Mouse (Mus musculus): ENCODE measurements around the gene Fer.

The Fer gene

DNA sequence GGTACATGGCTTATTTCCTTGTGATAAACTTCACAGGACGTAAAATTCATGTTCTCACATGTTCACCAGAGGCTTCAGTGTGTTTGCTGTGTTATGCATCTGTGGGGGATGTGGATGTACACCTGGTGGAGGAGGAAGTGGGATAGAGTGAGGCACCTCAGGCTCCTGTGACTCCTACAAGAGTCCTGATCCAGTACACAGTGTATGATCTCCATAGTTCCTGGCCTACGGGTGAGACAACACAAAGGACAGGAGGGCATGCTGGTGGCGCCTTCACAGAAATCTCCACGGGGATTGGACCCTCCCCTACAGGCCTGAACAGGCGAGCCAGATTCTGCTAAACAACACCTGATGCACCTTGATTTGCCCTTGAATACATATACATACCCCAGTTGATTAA lies 111.4 kb downstream of the Fer start:
- DNase-seq (ENCODE audit: low spot score in 2 of 2), result no peak

DNA sequence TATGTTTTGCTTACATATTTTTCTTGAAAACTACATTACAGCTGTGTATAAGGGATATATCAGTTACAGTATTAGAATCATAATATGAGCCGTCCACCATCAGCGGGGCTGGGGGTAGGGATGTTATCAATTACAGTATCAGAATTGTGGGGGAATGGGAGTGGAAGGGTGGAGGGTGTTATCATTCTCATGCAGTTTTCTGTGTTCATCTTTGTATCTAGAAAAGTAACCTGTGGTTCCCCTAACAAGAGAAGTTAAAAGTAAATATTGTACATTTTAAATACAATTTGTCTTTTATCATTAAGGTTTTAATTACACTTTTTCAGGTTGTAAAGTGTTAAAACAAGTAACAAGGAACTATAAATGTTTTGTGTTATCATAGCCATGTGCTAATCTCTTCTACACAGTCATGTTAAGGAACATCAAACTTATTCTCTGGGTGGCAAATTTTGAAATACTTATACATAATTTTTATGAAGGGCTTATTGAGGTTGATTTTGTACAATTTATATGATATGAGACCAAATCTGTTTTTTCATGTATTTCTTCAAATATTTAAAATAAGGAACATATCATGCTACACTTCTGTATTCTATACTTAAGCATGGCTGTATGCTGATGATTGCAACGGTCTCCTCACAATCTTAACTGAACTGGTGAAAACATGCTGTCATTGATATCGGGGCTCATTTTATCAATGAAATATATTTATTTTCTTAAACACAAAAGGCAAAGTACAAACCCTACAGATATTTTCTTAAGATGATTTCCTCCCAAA lies 116.1 kb downstream of the Fer start:
- DNase-seq (ENCODE audit: low spot score in 2 of 2), result no peak

GRCm38 (mm10) chr17:63980167-63980566 lies 117.3 kb downstream of the Fer start:
- no peak for DNase-seq (ENCODE audit: low spot score in 2 of 2)

- DNase-seq (ENCODE audit: low spot score in 2 of 2), result no peak
These were observed 125.8 kb downstream of the Fer start for GRCm38 (mm10) chr17:63988710-63989109.

DNA sequence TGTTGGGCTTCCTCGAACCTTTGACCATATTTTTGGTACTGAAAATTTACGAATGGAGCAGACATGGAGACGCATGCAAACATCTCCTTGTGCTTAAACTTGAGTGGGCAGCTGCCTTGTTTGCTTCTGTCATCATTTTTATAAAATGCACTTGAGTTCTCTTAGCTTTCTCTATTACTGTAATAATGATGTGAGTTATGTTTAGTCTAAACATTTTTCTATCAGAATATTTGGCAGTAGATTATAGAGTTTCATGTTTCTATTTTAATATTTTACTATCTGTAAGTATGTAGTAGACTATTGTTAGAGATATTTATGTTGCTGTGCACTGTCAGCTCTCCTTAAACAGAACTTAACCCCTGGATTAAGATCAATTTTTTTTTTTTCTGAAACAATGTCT lies 128.3 kb downstream of the Fer start:
- DNase-seq (ENCODE audit: low spot score in 2 of 2), result no peak

GRCm38 (mm10) chr17:63995921-63996320 lies 133.1 kb downstream of the Fer start:
- no peak for DNase-seq (ENCODE audit: low spot score in 2 of 2)

DNA sequence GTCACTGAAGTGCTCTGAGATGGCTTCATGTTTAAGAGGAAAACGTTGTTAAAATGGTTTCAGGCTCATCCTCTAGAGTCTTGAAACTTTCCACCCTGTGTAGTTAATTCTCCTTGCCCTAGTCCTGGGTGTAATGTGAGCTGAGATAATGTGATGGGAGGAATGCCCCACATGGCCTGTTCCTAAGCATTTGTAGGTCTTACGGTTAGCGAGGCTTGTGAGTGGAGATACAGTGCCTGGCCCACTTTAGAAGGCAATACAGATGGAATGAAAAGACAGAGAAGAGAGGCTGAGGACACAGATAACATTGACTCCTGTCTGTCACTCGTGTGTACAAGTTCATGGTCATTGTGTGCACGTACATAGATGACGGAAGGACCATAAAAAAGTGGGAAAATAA lies 134.8 kb downstream of the Fer start:
- DNase-seq (ENCODE audit: low spot score in 2 of 2), result no peak

DNA sequence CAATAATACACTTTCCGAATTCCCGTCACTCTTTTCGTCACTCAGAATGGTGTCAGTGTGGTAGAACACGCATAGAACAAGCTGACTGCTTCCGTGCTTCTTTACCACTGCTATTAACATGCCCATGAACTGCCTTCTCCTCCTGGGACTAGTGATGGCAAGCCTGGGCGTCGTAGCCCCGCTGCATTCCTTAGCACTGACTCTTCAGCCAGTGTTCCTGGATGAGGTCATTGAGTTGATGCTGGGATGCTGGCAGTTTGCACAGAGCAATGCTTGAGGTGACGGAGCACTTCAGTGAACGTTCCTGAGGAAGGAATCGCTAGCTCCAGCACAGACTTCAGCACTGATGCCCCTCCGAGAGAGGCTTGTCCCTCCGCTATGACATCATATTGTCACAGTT lies 140.6 kb downstream of the Fer start:
- DNase-seq (ENCODE audit: low spot score in 2 of 2), result no peak

DNA sequence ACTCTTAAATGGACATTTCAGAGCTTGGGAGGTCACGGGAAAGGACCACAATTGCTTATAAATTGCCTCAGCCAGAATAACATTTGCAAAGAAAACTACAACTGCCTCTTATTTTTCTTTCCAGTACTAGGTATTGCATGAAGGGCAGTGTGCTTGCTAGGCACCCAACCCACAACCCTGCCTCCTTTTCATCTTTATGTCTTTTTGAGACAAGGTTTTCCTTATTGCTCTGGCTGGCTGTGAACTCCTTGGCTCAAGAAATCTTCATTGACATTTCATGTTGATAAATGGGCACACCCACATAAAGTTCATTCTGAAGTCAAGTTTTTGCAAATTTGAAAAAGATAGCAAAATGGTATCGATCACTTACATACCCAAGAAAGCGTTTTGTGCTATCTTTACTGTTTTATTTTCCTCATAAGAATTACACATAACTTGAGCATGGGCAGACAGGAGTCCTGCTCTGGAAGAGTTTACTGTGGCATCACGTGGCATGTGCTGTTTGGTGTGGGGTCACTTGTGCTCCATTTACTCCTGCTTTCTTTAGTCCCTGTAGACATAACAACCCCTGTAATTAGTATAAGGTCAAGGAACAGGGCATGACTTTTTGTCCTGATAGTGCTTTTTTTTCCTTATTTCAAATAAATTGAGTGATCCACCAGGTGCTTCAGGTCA lies 142.8 kb downstream of the Fer start:
- no peak for DNase-seq (ENCODE audit: low spot score in 2 of 2)

GRCm38 (mm10) chr17:64016606-64017005 lies 153.7 kb downstream of the Fer start:
- no peak for DNase-seq (ENCODE audit: low spot score in 2 of 2)

- no peak for DNase-seq (ENCODE audit: low spot score in 2 of 2)
These were observed 155.4 kb downstream of the Fer start for GRCm38 (mm10) chr17:64018240-64018639.

- DNase-seq (ENCODE audit: low spot score in 2 of 2), result no peak
These were observed 156.0 kb downstream of the Fer start for GRCm38 (mm10) chr17:64018870-64019269.

DNA sequence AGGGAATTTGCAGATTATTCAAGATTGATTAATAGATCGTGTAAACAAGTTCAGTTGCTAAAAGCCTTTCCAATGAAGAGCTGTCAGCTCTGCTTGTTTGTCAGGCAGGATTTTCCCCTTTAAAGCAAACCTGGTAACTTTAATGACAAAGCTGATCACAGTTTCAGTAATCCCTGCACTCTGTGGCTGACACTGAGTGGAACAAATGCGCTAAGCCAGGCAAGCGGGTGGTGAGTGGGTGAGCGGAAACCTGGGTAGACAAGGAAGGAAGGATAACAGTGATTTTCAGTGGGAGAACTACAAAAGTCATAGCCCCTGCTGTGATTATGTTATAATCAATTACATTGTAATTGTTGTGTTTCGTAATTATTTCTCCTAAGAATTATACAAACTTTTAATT lies 156.8 kb downstream of the Fer start:
- no peak for DNase-seq (ENCODE audit: low spot score in 2 of 2)

- no peak for DNase-seq (ENCODE audit: low spot score in 2 of 2)
These were observed 163.6 kb downstream of the Fer start for GRCm38 (mm10) chr17:64026485-64026884.

- DNase-seq (ENCODE audit: low spot score in 2 of 2), result no peak
These were observed 178.9 kb downstream of the Fer start for GRCm38 (mm10) chr17:64041771-64042170.

- DNase-seq (ENCODE audit: low spot score in 2 of 2), result no peak
These were observed 182.5 kb downstream of the Fer start for GRCm38 (mm10) chr17:64045326-64045725.

DNA sequence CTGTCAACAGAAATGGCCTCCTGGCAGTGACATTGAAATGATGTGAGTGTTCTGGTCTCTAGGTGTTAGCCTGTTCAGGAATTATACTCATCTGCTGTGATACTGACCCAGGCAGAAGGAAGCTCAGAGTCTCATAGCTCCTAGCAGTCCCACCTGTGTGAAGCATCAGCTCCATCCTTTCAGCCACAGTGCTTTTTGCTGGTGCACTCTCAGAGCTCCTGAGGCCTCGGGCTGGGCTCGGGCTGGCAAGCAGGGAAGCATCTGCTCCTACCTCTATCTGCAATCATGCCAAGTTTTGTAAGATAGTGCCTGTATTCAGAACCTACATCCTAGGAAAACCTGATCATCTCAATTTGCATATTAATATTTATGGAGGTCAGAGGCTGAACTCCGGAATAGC lies 183.7 kb downstream of the Fer start:
- DNase-seq (ENCODE audit: low spot score in 2 of 2), result no peak

DNA sequence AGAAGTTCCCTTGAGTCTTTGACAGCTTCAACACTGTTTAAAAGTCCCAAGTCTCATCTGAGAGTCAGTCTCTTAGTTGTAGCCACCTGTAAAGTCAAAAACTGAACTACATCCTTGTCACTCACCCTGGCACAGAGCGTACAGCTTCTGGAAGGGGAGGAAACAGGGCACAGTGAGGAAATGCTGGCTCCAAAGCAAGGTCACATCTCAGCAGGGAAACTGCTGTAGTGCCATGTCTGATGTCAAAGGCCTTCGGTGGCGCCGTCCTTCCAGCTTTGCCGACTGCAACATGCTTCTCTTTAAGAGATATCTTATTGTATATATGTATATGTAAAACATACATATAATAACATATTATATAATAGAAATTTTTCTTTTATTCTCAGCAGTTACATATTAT lies 188.0 kb downstream of the Fer start:
- no peak for DNase-seq (ENCODE audit: low spot score in 2 of 2)

DNA sequence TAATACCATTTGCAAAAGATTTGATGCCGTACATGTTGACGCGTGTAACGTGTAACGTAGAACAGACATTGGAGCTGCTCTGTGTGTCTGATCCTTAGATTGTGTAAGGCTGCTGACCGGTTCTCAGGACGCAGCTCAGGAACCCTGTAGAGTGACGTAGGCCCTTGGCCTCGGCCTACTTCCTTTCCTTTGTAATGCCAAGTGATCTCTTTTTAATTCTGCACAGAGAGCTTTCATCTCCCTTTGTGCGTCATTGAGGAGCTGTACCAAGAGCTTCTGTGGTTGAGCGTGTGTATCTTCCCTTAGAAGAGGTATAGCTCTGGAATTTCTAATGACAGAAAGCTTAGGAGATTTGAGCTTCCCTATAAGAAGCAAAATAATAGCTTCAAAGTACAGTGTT lies 190.8 kb downstream of the Fer start:
- no peak for DNase-seq (ENCODE audit: low spot score in 2 of 2)

GRCm38 (mm10) chr17:64060529-64060928 lies 197.7 kb downstream of the Fer start:
- no peak for DNase-seq (ENCODE audit: low spot score in 2 of 2)

DNA sequence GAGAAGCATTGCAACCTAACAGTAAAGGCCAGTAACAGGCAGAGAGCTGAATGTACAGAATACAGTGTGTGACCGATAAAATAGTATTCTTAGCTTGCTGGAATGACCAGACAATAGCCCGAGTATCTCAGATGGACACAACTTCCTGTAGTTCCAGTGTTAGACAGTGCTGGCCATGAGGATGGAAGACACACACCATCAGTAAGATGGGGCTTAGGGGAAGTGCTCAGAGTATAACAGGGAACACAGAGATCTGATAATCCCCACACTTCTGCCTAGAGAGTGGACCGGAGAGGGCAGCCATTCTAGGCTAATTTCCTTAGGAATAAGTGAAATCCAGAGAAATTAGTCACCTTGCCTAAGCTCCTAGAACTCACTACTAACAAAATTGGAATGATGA lies 202.4 kb downstream of the Fer start:
- no peak for DNase-seq (ENCODE audit: low spot score in 2 of 2)

DNA sequence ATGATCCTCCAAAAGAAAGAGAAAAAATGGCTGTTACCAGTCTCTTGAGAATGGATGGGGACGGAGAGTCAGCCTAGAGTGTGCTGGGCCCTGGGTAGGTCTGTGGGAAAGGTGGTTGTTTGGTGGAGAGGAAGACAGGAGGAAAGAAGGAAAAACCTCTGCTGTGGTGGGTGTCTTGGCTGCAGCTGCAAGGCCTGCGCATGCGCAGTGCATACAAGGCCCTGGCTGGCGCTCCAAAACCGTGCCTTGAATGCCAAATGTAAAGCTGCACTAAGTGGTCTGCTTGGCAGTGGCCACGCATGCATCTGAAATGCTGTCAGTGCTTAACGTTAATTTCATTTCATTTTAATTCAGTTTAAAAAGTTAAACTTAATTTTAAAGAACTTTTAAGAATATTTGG lies 214.5 kb downstream of the Fer start:
- no peak for DNase-seq (ENCODE audit: low spot score in 2 of 2)

GRCm38 (mm10) chr17:64084751-64085150 lies 221.9 kb downstream of the Fer start:
- DNase-seq (ENCODE audit: low spot score in 2 of 2), result no peak

- no peak for DNase-seq (ENCODE audit: low spot score in 2 of 2)
These were observed 222.6 kb downstream of the Fer start for GRCm38 (mm10) chr17:64085493-64085892.
